Mouse (Mus musculus) heart, adult 8-10 months (tissue): Measurements from ENCODE around the gene Col26a1. TPM values are rescaled to one million over a fixed set of nuclear protein-coding genes. Genes with fewer than 3 reads are reported as not detected.

Experiments used
- total RNA-seq, 4 experiments: library from RNA; stranded (reverse); gene quantifications; 2 replicates each; pipeline ENCODE4 v1.2.4; 2022

The Col26a1 gene
- total RNA-seq, 4 experiments from 2014 or later, result 0.09 to 0.75 (median 0.40) TPM

Other genes with a start within 250 kb of the Col26a1 start
- gene Myl10, start 190.1 kb downstream of the Col26a1 start, total RNA-seq, result not detected
- gene Ift22, start 24.9 kb upstream of the Col26a1 start, total RNA-seq, result 10 to 100 TPM in 2 of 4 experiments, 1 to 10 TPM in 2; 8.7 to 14.6 (median 10.3) TPM
- 100 to 1,000 TPM; 192 to 210 (median 197) TPM for gene Fis1, start 70.1 kb upstream of the Col26a1 start, total RNA-seq
- gene Cldn15, start 83.4 kb upstream of the Col26a1 start, total RNA-seq, result 1 to 10 TPM; 5.1 to 8.7 (median 8.0) TPM
- gene Plod3, start 103.8 kb upstream of the Col26a1 start, total RNA-seq, result 10 to 100 TPM; 28.8 to 35.8 (median 34.9) TPM
- 10 to 100 TPM; 65.8 to 76.4 (median 71.6) TPM for gene Znhit1, start 104.8 kb upstream of the Col26a1 start, total RNA-seq
- gene Vgf, start 143.2 kb upstream of the Col26a1 start, total RNA-seq, result not detected
- gene Ap1s1, start 162.9 kb upstream of the Col26a1 start, total RNA-seq, result 10 to 100 TPM; 30.2 to 40.5 (median 38.2) TPM
- 10 to 100 TPM; 33.2 to 59.2 (median 47.4) TPM for gene Serpine1, start 189.1 kb upstream of the Col26a1 start, total RNA-seq
- gene Trim56, start 233.0 kb upstream of the Col26a1 start, total RNA-seq, result 10 to 100 TPM; 20.2 to 22.1 (median 21.5) TPM